Mouse (Mus musculus): ENCODE data around the gene Ube3b. TPM values are rescaled to one million over a fixed set of nuclear protein-coding genes. Genes with fewer than 3 reads are reported as not detected.

The Ube3b gene
- 10.5 and 12.9 TPM in 2 replicates for polyA plus RNA-seq (2012; rRNA removed)

DNA sequence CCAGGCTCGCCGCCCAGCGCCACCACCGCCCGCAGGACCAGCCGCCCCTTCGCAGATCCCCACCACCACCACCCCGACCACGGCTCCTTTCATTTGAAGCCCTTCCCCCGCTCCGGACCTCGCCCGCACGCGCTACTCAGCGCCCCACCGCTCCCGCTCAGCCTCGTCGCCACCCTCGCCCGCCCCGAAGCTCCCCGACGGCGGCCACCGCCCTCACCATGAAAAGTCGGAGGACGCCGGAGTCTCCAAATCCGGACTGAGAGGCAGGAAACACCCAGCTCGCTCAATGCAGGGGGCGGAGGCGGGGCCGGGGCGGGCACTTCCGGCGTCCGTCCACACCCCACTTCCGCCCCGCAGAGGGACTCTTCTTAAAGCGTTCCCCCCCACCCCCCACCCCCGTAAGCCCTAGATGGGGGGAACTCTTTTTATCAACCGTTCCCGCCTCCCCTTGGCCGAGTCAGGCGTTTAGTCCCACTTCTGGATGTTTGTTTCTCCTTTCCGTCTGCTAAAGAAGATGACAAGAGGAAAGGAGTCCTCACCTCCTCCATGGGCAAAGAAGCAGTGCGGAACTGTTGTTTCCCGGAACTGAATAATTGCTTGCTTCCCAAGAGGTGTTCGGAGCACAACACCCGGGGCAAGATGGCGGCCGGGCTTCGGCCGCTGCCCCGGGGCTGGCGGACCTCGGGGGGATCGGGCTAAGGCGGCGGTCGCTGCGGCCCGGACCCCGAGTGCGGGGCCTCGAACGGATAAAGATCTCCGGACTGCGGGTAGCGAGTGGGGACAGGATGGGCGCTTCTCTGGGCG is at the start of gene Ube3b, which contains the start of gene Kctd10:
Gene Ube3b, plus strand, starts transcription at position 399 of the 804 bp plus-strand sequence.
Gene Kctd10, minus strand, starts transcription at position 300 of the 804 bp plus-strand sequence.

GRCm38 (mm10) chr5:114443566-114444367 is 63.4 kb downstream of the Ube3b start, which contains the start of the genes Mmab and Mvk:
Gene Mmab, minus strand, starts transcription at chr5:114444060.
Gene Mvk, plus strand, starts transcription at chr5:114444269.

Other genes with a start within 250 kb of the Ube3b start
- 0.14 and 0.22 TPM in 2 replicates for gene Acacb, start 234.1 kb upstream of the Ube3b start, polyA plus RNA-seq (2012; rRNA removed)
- not detected in 2 replicates for gene Foxn4, start 106.8 kb upstream of the Ube3b start, polyA plus RNA-seq (2012; rRNA removed)
- 0.10 and 0.14 TPM in 2 replicates for gene Myo1h, start 91.4 kb upstream of the Ube3b start, polyA plus RNA-seq (2012; rRNA removed)
- 13.1 and 14.4 TPM in 2 replicates for gene Kctd10, start 99 bp upstream of the Ube3b start, polyA plus RNA-seq (2012; rRNA removed)
- gene Mmab, start 63.5 kb downstream of the Ube3b start, polyA plus RNA-seq (2012; rRNA removed) = 7.5 and 7.9 TPM in 2 replicates
- 17.6 and 19.7 TPM in 2 replicates for gene Mvk, start 63.7 kb downstream of the Ube3b start, polyA plus RNA-seq (2012; rRNA removed)
- gene Fam222a, start 187.4 kb downstream of the Ube3b start, polyA plus RNA-seq (2012; rRNA removed) = 0.59 and 0.70 TPM in 2 replicates

All from liver, embryonic 14 days (tissue).